Mouse (Mus musculus) cerebellum, postnatal 14 days (tissue): Measurements from ENCODE around the gene Hdac11.
"Not testable (repeated sequence)": the region's sequence is repeated elsewhere in the genome, so short reads cannot be mapped to it uniquely, and the experiment has no call there.

ENCODE experiments used
- DNase-seq, 2 experiments: peaks; one replicate each; pipeline ENCODE4 v3.0.0; 2021; ENCODE audit warnings: mixed read lengths in 2 of 2

The Hdac11 gene

GRCm38 (mm10) chr6:91205791-91206190 is 49.3 kb downstream of the Hdac11 start:
- DNase-seq: no peak

GRCm38 (mm10) chr6:91207491-91207890 is 51.0 kb downstream of the Hdac11 start:
- no peak for DNase-seq

DNA sequence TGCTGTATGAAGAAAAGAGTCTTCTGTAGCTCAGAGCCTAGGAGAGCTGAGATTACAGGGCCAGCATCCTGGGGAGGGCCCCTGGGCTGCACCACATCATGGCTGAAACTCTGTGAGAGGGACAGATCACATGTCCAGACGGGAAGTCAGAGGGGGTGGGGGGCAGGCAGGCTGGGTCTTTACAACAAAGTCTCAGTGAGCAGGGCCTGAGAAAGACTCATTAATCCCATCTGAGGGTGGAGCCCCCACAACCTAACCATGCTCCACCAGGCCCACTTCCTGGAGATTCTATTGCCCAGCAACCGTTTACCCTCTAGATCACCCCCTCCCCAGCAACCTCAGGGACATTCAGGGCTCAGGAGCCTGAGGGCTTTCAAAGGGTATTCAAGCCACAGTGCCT is 53.3 kb downstream of the Hdac11 start:
- no peak for DNase-seq

DNA sequence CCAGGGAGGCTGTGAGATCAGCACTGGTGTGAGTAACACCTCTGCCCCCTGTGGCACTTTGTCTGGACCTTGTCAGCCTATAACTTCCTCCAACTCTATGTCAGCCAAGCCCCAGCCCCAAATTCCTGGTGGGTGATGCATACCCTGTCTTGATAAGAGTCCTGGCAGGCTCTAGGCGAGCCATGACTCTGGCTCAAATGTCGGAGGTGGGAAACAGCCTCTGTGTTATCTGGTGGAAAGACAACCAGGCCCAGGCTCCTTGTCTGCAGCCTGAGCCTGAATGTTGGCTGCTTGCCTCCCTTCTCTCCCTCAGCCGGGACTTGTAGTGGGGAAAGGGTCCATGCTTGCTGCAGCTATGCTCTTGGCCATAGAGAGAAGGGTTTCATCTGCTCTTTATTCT is 54.4 kb downstream of the Hdac11 start:
- DNase-seq: no peak

- DNase-seq: not testable (repeated sequence)
These were observed 55.7 kb downstream of the Hdac11 start, which contains the start of gene Fbln2 for GRCm38 (mm10) chr6:91212155-91212554. Gene Fbln2, plus strand, starts transcription at chr6:91212455.

DNA sequence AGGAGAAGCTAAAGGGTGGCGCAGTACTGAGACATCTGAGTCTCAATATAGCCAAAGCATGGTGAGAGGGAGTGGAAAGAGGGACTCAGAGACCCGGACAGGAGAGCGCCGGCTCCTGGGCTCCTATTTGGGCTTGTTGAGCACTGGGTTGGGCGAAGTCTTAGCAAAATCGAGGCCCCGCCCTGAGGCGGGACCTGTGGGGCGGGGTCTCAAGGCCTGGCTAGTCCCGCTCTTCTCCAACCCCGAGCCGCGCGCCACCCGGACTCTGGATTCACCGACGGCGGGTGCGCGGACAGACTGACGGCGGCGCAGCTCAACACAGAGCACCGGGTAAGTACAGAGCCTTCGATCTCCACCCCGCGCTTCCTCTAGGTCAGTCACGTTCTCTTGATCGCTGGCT is 56.1 kb downstream of the Hdac11 start:
- DNase-seq: no peak

- no peak for DNase-seq
These were observed 57.1 kb downstream of the Hdac11 start for GRCm38 (mm10) chr6:91213287-91214218.

DNA sequence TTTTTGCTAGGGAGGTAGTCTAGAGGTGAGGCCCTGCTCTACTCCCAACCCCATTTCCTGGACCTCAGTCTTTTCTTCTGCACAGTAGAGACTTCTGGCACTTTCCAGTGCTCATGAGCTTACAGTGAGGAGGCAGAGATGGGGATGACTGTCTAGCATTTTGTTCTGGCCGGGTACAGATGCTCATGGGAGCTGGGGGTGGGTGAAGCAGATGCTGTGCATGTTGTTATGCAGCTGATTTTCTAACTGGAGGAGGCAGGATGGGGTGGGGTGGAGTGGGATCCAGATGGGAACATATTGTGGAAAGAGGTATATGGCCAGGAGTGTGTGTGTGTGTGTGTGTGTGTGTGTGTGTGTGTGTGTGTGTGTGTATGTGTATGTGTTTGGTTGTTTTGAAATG is 59.0 kb downstream of the Hdac11 start:
- DNase-seq: no peak

DNA sequence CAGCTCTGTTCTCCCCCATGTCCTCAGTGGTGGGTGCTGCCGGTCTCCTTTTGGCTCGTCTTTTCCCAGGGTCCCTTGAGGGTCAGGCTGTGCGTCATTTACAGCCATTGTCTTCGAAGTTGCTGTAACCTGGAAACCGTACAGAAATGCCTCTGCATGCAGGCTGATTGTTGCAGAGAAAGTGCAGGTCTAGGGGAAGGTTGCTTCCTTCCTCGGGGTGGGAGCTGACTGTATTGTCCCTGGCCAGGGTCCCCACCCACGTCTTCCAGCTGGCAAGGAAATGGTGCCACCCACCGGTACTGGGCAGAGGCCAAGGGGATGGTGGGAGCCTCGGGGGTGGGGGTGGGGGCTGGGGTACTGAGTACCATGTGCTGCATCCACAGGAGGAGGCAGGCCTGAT is 62.0 kb downstream of the Hdac11 start:
- DNase-seq: no peak

DNA sequence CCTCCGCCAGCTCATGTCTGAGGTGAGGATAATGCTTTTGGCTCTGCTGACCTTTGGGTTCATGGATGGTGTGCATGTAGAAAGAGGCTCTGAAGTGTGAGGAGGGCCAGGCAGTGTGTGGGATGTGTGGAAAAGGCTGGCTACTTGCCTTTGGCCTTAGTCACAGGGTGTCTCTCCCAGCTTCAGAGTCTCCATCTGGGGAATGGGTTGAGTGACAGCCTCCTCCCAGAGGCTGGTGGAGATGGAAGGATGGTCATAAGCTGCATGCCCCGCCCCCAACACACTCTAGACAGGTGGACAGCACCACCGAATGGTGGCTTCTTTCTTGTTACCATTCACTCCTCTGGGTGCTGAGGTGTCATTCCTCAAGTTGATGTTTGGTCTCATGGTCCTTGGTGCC is 62.4 kb downstream of the Hdac11 start:
- no peak for DNase-seq

DNA sequence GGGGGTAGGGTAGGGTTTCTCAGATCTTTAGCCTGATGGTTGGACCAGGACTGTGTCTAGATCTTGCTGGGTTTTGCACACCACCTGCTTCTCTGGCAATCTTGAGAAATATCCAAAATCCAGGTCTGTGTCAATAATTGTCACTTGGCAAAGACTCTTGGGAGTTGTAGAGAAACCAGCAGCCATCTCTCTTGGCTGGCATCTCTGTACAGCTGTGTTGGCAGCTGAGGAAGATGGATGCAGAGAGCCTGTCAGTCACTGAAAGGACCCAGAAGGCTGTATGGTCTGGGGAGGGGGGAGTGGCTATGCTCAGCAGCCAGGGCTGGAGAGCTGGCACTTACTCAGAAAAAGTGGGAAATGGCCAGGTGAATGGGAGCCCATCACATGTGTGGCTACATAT is 63.6 kb downstream of the Hdac11 start:
- DNase-seq: no peak

- no peak for DNase-seq
These were observed 64.6 kb downstream of the Hdac11 start for GRCm38 (mm10) chr6:91221094-91221493.

- DNase-seq: no peak
These were observed 66.4 kb downstream of the Hdac11 start for GRCm38 (mm10) chr6:91222694-91223346.
